Mouse (Mus musculus) urinary bladder, postnatal 36 days (tissue): ENCODE data around the gene Ogfod1.
A peak's percentile ranks its signal among the peaks of the same experiment; 100 is the strongest.

Source experiments
- DNase-seq, 2 experiments: peaks; one replicate each; pipeline ENCODE4 v3.0.0; 2022; ENCODE audit warnings: low spot score in 2 of 2, mixed read lengths in 1 of 2

The Ogfod1 gene

GRCm38 (mm10) chr8:94068793-94069192 is 31.8 kb downstream of the Ogfod1 start:
- DNase-seq, result no peak

GRCm38 (mm10) chr8:94076461-94077192 is 39.6 kb downstream of the Ogfod1 start:
- DNase-seq, result no peak

GRCm38 (mm10) chr8:94087964-94088363 is 51.0 kb downstream of the Ogfod1 start:
- no peak for DNase-seq

GRCm38 (mm10) chr8:94089715-94090114 is 52.7 kb downstream of the Ogfod1 start:
- DNase-seq, result no peak

- no peak for DNase-seq
Observed at GRCm38 (mm10) chr8:94092848-94093247, 55.9 kb downstream of the Ogfod1 start.

GRCm38 (mm10) chr8:94094281-94094680 is 57.3 kb downstream of the Ogfod1 start:
- DNase-seq, result no peak

GRCm38 (mm10) chr8:94098081-94098974 is 61.3 kb downstream of the Ogfod1 start, which contains the start of gene Bbs2:
Gene Bbs2, minus strand, starts transcription at chr8:94098928.
- peak; percentile 98 to 99 for DNase-seq

- DNase-seq, result no peak
Observed at GRCm38 (mm10) chr8:94098996-94099395, 62.0 kb downstream of the Ogfod1 start.

- DNase-seq, result no peak
Observed at GRCm38 (mm10) chr8:94104146-94104545, 67.1 kb downstream of the Ogfod1 start.

GRCm38 (mm10) chr8:94107871-94108270 is 70.9 kb downstream of the Ogfod1 start:
- no peak for DNase-seq

- no peak for DNase-seq
Observed at GRCm38 (mm10) chr8:94109396-94109795, 72.4 kb downstream of the Ogfod1 start.

- DNase-seq, result no peak
Observed at GRCm38 (mm10) chr8:94109835-94110234, 72.8 kb downstream of the Ogfod1 start.

GRCm38 (mm10) chr8:94110526-94111177 is 73.7 kb downstream of the Ogfod1 start:
- DNase-seq, result no peak

GRCm38 (mm10) chr8:94113435-94113834 is 76.4 kb downstream of the Ogfod1 start:
- DNase-seq, result no peak

- DNase-seq, result no peak
Observed at GRCm38 (mm10) chr8:94113972-94114371, 77.0 kb downstream of the Ogfod1 start.
